Mouse (Mus musculus) cerebellum, adult 18-20 months (tissue): Measurements from ENCODE around the gene Zfp993.
"Not testable (repeated sequence)": the region's sequence is repeated elsewhere in the genome, so short reads cannot be mapped to it uniquely, and the experiment has no call there.

Experiments
- DNase-seq, 2 experiments: peaks; one replicate each; pipeline ENCODE4 v3.0.0; 2021

Zfp993 gene

DNA sequence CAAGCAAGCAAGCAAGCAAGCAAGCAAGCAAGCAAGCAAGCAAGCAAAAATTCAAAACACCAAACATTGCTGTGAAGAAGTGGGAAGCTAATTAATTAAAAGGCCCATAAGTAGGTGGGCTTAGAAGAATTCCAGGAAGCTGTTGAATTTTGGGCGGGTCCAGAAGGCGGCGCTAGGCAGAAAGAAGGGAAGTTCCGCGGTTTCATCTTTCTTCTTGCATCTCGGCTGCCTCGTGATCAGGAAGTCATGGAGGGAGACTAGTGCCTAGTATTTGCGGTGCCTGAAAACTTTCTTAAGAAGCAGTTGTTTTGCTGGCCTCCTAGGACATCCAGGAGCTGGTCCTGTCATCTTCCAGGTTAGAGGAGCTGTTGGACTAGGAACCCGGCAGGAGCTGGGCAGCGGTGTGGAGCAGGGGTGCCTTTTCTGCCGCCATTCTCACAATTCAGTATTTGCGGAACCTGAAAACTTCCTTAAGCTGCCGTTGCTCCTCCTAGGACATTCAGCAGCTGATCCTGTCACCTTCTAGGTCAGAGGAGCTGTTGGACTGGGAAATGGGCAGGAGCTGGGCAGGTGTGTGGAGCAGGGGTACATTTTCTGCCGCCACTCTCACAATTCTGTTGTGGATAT lies at the start of gene Zfp993:
Gene Zfp993, plus strand, starts transcription at position 188 of the 627 bp plus-strand sequence.
- not testable (repeated sequence) for DNase-seq

DNA sequence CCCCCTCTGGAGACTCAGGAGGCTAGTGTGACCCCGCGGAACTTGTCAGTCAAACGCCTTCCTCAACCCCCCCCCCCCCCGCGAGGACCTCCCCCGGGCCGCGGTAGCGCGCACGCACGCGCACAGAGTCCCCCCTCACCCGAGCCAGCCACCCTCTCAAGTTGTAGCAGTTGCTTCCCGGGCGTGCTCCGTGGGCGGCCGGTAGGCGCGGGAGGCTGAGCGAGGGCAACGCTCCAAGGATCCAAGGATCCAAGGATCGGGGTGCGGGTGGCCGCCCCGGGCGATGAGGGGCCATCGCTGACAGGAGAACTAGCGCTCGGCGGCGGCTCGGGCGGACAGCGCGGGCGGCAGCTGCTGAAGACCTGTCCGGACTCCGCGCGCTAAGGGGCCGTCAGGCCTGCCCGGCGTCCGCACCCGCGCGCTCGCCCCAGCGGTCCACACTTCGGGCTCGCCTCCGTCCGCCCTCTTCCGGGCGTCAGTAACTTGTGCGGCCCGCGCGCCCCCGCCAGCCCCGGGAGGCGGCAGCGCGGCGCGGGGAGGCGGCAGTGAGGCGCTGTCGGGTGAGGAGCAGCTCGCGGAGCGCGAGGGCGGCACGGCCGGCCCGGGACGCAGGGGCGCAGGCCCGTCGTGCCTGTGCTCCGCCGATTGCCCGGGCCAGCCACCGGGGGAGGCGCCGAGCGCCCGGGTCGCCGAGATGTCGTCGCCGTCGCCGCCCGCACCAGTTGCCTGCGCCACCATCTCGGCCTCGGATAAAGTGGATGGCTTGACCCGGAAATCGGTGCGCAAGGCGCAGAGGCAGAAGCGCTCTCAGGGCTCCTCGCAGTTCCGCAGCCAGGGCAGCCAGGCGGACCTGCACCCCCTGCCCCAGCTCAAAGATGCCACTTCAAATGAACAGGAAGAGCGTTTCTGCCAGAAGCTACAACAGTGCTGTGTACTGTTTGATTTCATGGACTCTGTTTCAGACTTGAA lies 30.6 kb upstream of the Zfp993 start:
- not testable (repeated sequence) for DNase-seq

DNA sequence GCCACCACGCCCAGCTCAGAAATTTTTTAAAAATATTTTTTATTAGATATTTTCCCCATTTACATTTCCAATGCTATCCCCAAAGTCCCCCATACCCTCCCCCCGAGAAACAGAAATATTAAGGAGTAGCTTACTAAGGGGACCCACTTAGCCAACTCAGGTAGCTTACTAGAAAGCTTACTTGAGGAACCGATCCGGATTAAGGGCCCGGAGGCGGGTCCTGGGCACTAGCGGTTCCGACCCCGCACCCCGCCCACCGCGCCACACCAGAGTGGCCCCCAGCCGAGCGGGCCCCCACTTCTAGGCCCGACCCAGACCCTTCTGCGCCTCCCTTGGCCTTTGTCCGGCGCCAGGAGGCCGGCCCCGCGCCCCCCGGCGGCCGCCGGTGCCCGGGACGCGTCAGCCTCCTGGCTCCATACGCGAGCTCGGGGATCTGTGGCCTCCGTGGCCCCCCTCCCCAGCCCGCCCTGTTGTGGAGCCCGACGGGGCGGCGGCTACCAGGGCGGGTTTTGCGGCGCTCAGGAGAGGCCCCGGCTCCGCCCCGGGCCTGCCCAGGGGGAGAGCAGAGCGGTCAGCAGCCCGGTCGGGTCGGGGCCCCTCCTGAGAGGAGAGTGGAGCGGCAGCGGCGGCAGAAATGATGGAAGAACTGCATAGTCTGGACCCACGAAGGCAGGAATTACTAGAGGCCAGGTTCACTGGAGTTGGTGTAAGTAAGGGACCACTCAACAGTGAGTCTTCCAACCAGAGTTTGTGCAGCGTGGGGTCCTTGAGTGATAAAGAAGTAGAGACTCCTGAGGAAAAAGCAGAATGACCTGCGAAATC lies 7.0 kb upstream of the Zfp993 start:
- not testable (repeated sequence) for DNase-seq

DNA sequence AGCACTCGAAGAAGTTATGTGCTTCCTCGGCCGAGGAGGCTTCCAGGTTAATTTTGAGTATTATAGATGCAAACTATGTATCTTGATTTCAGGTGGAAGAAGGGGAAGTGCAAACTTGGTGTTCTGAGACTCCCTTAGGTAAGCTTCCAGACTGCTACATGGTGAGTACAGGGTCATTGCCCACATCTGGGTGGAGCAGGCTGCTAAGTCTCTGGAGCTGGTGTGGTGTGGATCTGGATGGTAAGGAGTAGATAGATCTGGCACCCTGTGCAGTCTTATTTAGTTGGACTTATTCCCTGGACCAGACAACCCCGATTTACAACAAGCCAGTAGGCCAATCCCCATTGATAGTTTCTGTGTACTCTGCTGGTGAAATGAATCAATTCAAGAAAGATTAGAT lies 33.6 kb downstream of the Zfp993 start:
- not testable (repeated sequence) for DNase-seq

- DNase-seq, result not testable (repeated sequence)
Measured at GRCm38 (mm10) chr4:146649641-146650040, 38.9 kb downstream of the Zfp993 start.

- DNase-seq, result peak in 1 of 2 experiments; percentile 0
Measured at GRCm38 (mm10) chr4:146650115-146650514, 39.4 kb downstream of the Zfp993 start.

DNA sequence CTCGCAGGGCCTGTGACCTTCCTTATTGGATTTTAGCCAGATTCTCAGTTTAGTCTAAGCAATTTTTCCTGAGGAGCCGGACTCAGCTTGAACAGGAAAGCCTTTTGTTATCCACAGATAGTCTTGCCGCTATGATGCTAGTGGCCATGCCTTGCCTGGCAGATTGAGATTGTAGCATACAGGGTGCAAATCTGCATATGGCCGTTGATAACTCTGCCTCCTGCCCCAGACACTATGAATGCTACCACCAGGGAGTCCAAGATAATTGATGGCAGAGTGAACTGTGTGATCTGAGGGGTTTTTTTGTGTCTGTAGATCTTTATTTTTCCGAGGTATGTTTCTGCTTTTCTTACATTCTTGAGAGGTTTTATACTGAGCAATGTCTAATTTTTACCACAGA lies 39.9 kb downstream of the Zfp993 start:
- DNase-seq, result not testable (repeated sequence)
